Mouse (Mus musculus) bone marrow, adult 2 months (tissue): ENCODE data around the gene Mapkapk3.

Source experiments
- CTCF ChIP-seq: fragments of 200-500 bp; IDR thresholded peaks from 2 replicates; pipeline ENCODE4 v1.5.1; 2011; ENCODE audit warnings: low read length, control low read depth; ENCODE audit not compliant: control insufficient read depth, insufficient read depth
- POLR2A ChIP-seq: fragments of 200-500 bp; IDR thresholded peaks from 2 replicates; pipeline ENCODE4 v1.6.1; 2011; ENCODE audit warnings: low read depth, mild to moderate bottlenecking, control low read depth, low read length, borderline replicate concordance; ENCODE audit not compliant: control insufficient read depth

DNA sequence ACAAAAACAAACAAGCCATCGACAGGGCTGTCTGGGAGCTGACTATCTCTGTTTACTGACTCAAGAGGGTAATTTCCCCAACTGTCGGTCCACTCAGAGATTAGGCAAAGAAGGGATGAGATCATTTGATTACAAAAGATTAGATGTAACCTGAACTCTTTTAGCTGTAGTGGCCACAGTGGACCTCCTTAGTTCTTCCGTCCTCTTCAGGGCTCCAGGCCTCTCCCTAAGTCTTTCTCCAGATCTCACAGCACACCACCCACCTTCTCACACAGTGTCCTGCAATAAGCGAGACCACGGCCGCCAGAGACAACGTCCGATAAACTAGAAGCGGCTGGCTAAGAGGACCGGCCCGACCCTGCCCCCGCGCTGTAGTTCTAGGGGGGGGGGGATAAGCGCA, 6.4 kb upstream of the Mapkapk3 start:
- no peak for TF ChIP-seq CTCF
- no peak for TF ChIP-seq POLR2A
